In genomic region chr1:57996133-57996615, GRCm38 (mm10) we compare ENCODE assay signal across 7 mouse cellular contexts. TPM values are rescaled to one million over a fixed set of nuclear protein-coding genes. Genes with fewer than 3 reads are reported as not detected.
A peak's percentile ranks its signal among the peaks of the same experiment; 100 is the strongest.
DNase-seq lines count a peak whose midpoint lies in the region; ATAC-seq and TF ChIP-seq lines count a peak whose summit lies in the region.

No protein-coding gene starts in this region.

- H3K4me1 ChIP-seq in spleen, adult 2 months (ENCODE audit: control insufficient read depth, insufficient read depth, insufficient read length), result no peaks in the 10 kb centered on the region; the same call in 1 of the 2 replicates
- no peaks in the 10 kb centered on the region for H3K4me1 ChIP-seq in embryonic fibroblast, embryonic 13.5 days (ENCODE audit: control insufficient read depth, insufficient read depth, low read length)
- 0 out of 2 replicates have a peak, but pooled peaks cover 3% of the 10 kb centered on the region for H3K4me1 ChIP-seq in limb, embryonic 11.5 days (ENCODE audit: control insufficient read depth, insufficient read depth, low read length)
- peaks cover 18% of the 10 kb centered on the region for H3K4me1 ChIP-seq in neural tube, embryonic 13.5 days (replicated peaks)

- no peak for TF ChIP-seq CTCF in spleen, adult 2 months (IDR thresholded peaks at IDR 0.05; ENCODE audit: extremely low read depth, insufficient read depth, insufficient read length, insufficient replicate concordance)
- no peak for TF ChIP-seq CTCF in embryonic fibroblast, embryonic 13.5 days (IDR thresholded peaks at IDR 0.05; ENCODE audit: borderline replicate concordance, insufficient read depth, low read length)

- TF ChIP-seq POLR2A in spleen, adult 2 months (IDR thresholded peaks at IDR 0.05; ENCODE audit: low read depth, low read length), result no peak
- TF ChIP-seq POLR2A in embryonic fibroblast, embryonic 13.5 days (IDR thresholded peaks at IDR 0.05; ENCODE audit: low read depth, low read length), result no peak

- H3K27ac ChIP-seq in spleen, adult 2 months (ENCODE audit: insufficient read depth, low read length), result peak overlapping the region; percentile 23; the same call in 1 of the 2 replicates
- no peak overlapping the region for H3K27ac ChIP-seq in embryonic fibroblast, embryonic 13.5 days (ENCODE audit: insufficient read depth, low read length)
- H3K27ac ChIP-seq in limb, embryonic 11.5 days (replicated peaks; ENCODE audit: low read depth, low read length), result no peak overlapping the region; the same call in 1 of the 2 replicates
- no peak overlapping the region for H3K27ac ChIP-seq in neural tube, embryonic 13.5 days (replicated peaks)

- no peaks in the 10 kb centered on the region for H3K27me3 ChIP-seq in spleen, adult 2 months (ENCODE audit: control insufficient read depth, insufficient read depth, low read length)
- H3K27me3 ChIP-seq in limb, embryonic 11.5 days (ENCODE audit: control insufficient read depth, insufficient read depth, low read length), result no peaks in the 10 kb centered on the region
- H3K27me3 ChIP-seq in neural tube, embryonic 13.5 days, result no peaks in the 10 kb centered on the region

- peak overlapping the region; percentile 44 for H3K4me2 ChIP-seq in limb, embryonic 11.5 days (ENCODE audit: low read depth, severe bottlenecking)
- peak overlapping the region; percentile 94 for H3K4me2 ChIP-seq in neural tube, embryonic 13.5 days

- under 1% methylated on average over 29 of the region's 29 CpGs for WGBS in spleen, adult 2 months
- WGBS in limb, embryonic 11.5 days, result under 1% methylated on average over 29 of the region's 29 CpGs
- WGBS in neural tube, embryonic 13.5 days, result under 1% methylated on average over 29 of the region's 29 CpGs

- H3K9me3 ChIP-seq in limb, embryonic 11.5 days (ENCODE audit: control insufficient read depth, low read length), result no peaks in the 10 kb centered on the region
- H3K9me3 ChIP-seq in neural tube, embryonic 13.5 days, result no peaks in the 10 kb centered on the region

- DNase-seq in spleen, adult 2 months (ENCODE audit: low read depth in 1 of 2, low spot score in 2 of 2), result no peak
- DNase-seq in spleen, postnatal 4 days (ENCODE audit: low spot score in 2 of 2), result no peak
- no peak for DNase-seq in limb, embryonic 11.5 days (ENCODE audit: low spot score)
- no peak for DNase-seq in spleen, adult 18-20 months
- no peak for DNase-seq in embryo, embryonic 10.5 days (ENCODE audit: low spot score)

- H3K36me3 ChIP-seq in spleen, adult 2 months (ENCODE audit: control insufficient read depth, insufficient read depth, low read length), result no peaks in the 10 kb centered on the region
- H3K36me3 ChIP-seq in limb, embryonic 11.5 days (ENCODE audit: control insufficient read depth, insufficient read depth, low read length), result no peaks in the 10 kb centered on the region
- no peaks in the 10 kb centered on the region for H3K36me3 ChIP-seq in neural tube, embryonic 13.5 days

- ATAC-seq in limb, embryonic 11.5 days (ENCODE audit: insufficient number of reproducible peaks, low FRiP score, low TSS enrichment, low read depth), result no peak; the same call in 1 of the 2 replicates
- ATAC-seq in neural tube, embryonic 13.5 days (ENCODE audit: low read depth), result no peak; the same call in 1 of the 2 replicates

- H3K9ac ChIP-seq in limb, embryonic 11.5 days (ENCODE audit: low read length), result peak overlapping the region; percentile 72
- H3K9ac ChIP-seq in neural tube, embryonic 13.5 days, result peak overlapping the region; percentile 65

- peak overlapping the region; percentile 97 for H3K4me3 ChIP-seq in spleen, adult 2 months (ENCODE audit: extremely low read depth, insufficient read depth, insufficient read length)
- peak overlapping the region; percentile 77 for H3K4me3 ChIP-seq in embryonic fibroblast, embryonic 13.5 days (ENCODE audit: insufficient read depth, low read length)
- peak overlapping the region; percentile 66 for H3K4me3 ChIP-seq in limb, embryonic 11.5 days (ENCODE audit: low read depth, low read length)
- peak overlapping the region; percentile 68 for H3K4me3 ChIP-seq in neural tube, embryonic 13.5 days

RNA-seq across cellular contexts. Expression of gene Sgo2a, which starts 0.4 kb away (rescaled TPM):
- polyA plus RNA-seq in spleen, adult 2 months (2012; rRNA removed), result 0.35 and 0.59 TPM in 2 replicates
- 12.4 and 20.7 TPM in 2 replicates for polyA plus RNA-seq in embryonic fibroblast, embryonic 13.5 days (2011; ENCODE audit: insufficient read length, low read depth, missing spikeins)
- 28.6 and 28.8 TPM in 2 replicates for polyA plus RNA-seq in limb, embryonic 11.5 days (2014; fragmentation: Nextera tagmentation; extraction: Ambion mirVana)
- polyA plus RNA-seq in neural tube, embryonic 13.5 days (2015; fragmentation: Nextera tagmentation; extraction: Ambion mirVana), result 3.3 and 4.9 TPM in 2 replicates

RNA-seq across cellular contexts. Expression of gene Kctd18, which starts 22.6 kb away (rescaled TPM):
- 5.4 and 5.6 TPM in 2 replicates for polyA plus RNA-seq in spleen, adult 2 months (2012; rRNA removed)
- 18.7 and 19.2 TPM in 2 replicates for polyA plus RNA-seq in embryonic fibroblast, embryonic 13.5 days (2011; ENCODE audit: insufficient read length, low read depth, missing spikeins)
- polyA plus RNA-seq in limb, embryonic 11.5 days (2014; fragmentation: Nextera tagmentation; extraction: Ambion mirVana), result 15.7 and 20.3 TPM in 2 replicates
- 23.3 and 23.8 TPM in 2 replicates for polyA plus RNA-seq in neural tube, embryonic 13.5 days (2015; fragmentation: Nextera tagmentation; extraction: Ambion mirVana)

RNA-seq across cellular contexts. Expression of gene Aox1, which starts 33.6 kb away (rescaled TPM):
- polyA plus RNA-seq in spleen, adult 2 months (2012; rRNA removed), result 0.35 and 0.57 TPM in 2 replicates
- 4.1 and 5.2 TPM in 2 replicates for polyA plus RNA-seq in embryonic fibroblast, embryonic 13.5 days (2011; ENCODE audit: insufficient read length, low read depth, missing spikeins)
- polyA plus RNA-seq in limb, embryonic 11.5 days (2014; fragmentation: Nextera tagmentation; extraction: Ambion mirVana), result 0.14 TPM in 1 of 2 replicates, not detected in the other
- 0.10 and 0.14 TPM in 2 replicates for polyA plus RNA-seq in neural tube, embryonic 13.5 days (2015; fragmentation: Nextera tagmentation; extraction: Ambion mirVana)
